Mouse (Mus musculus) CH12.LX (cell line): ENCODE results near the gene Nradd. TPM values are rescaled to one million over a fixed set of nuclear protein-coding genes. Genes with fewer than 3 reads are reported as not detected.

Experiments used
- DNase-seq: peaks from one replicate; pipeline ENCODE4 v3.0.0-alpha.2; 2013; ENCODE audit errors: extremely low read depth
- H3K27ac ChIP-seq: 2 replicates; pipeline ENCODE4 v1.5.1; 2012; ENCODE audit warnings: low read depth, mild to moderate bottlenecking, control low read depth, moderate library complexity; ENCODE audit not compliant: insufficient read depth
- H3K27me3 ChIP-seq: replicated peaks from 2 replicates; pipeline ENCODE3; 2012; ENCODE audit warnings: inconsistent platforms
- H3K36me3 ChIP-seq, 2 experiments: replicated peaks in 1 of 2; 2 replicates each; pipeline versions ENCODE3 to v1.6.1; 2012; ENCODE audit warnings: inconsistent platforms in 1 of 2, low read length in 1 of 2, mild to moderate bottlenecking in 1 of 2, mixed read lengths in 1 of 2, moderate library complexity in 1 of 2; ENCODE audit not compliant: control insufficient read depth in 1 of 2, insufficient read depth in 1 of 2
- H3K4me1 ChIP-seq, 2 experiments: 2 replicates each; pipeline ENCODE4 v1.6.1; 2012; ENCODE audit warnings: inconsistent platforms in 1 of 2, moderate library complexity in 1 of 2; ENCODE audit not compliant: insufficient read depth in 2 of 2, control insufficient read depth in 1 of 2
- H3K4me2 ChIP-seq: 2 replicates; pipeline ENCODE4 v1.6.1; 2012; ENCODE audit warnings: low read depth, mild to moderate bottlenecking, control low read depth; ENCODE audit not compliant: poor library complexity, insufficient read depth, severe bottlenecking
- H3K4me3 ChIP-seq, 3 experiments: fragments of 150-350 bp in 1 of 3; sonication (generic) in 1 of 3; replicated peaks in 1 of 3; 2 replicates each; pipeline versions ENCODE3 to v1.5.1; 2011 to 2012; ENCODE audit warnings: low read depth in 2 of 3, low read length in 2 of 3, mild to moderate bottlenecking in 2 of 3, moderate library complexity in 2 of 3, control low read depth in 1 of 3, improper control_type of control experiment in 1 of 3, inconsistent platforms in 1 of 3, mixed read lengths in 1 of 3; ENCODE audit not compliant: poor library complexity in 1 of 3
- H3K79me2 ChIP-seq: replicated peaks from 2 replicates; pipeline ENCODE4 v1.6.1; 2012; ENCODE audit warnings: mild to moderate bottlenecking, moderate library complexity; ENCODE audit not compliant: control insufficient read depth, poor library complexity, insufficient read depth, severe bottlenecking; ENCODE audit errors: extremely low read depth
- H3K9ac ChIP-seq: 2 replicates; pipeline ENCODE4 v1.6.1; 2012; ENCODE audit warnings: low read depth, mild to moderate bottlenecking, control low read depth, moderate library complexity; ENCODE audit not compliant: insufficient read depth
- H3K9me3 ChIP-seq: replicated peaks from 2 replicates; pipeline ENCODE3; 2012; ENCODE audit warnings: low read length, inconsistent platforms, mixed read lengths
- BHLHE40 ChIP-seq: IDR thresholded peaks from 2 replicates; pipeline ENCODE4 v1.6.1; 2011; ENCODE audit warnings: mild to moderate bottlenecking, low read depth, low read length, improper control_type of control experiment
- CHD1 ChIP-seq: IDR thresholded peaks from 2 replicates; pipeline ENCODE4 v1.6.1; 2012; ENCODE audit warnings: low read depth, low read length, improper control_type of control experiment, inconsistent platforms
- CHD2 ChIP-seq: IDR thresholded peaks from 2 replicates; pipeline ENCODE4 v1.6.1; 2011; ENCODE audit warnings: low read length, improper control_type of control experiment
- CTCF ChIP-seq, 2 experiments: IDR thresholded peaks in 1 of 2; conservative IDR thresholded peaks in 1 of 2; 2 replicates each; pipeline ENCODE4 v1.5.1; 2011 to 2012; ENCODE audit warnings: low read depth in 2 of 2, low read length in 2 of 2, improper control_type of control experiment in 1 of 2, inconsistent platforms in 1 of 2, mild to moderate bottlenecking in 1 of 2, moderate library complexity in 1 of 2
- ELF1 ChIP-seq: IDR thresholded peaks from 2 replicates; pipeline ENCODE4 v1.6.1; 2014; ENCODE audit warnings: low read depth, mild to moderate bottlenecking, inconsistent platforms, low read length, improper control_type of control experiment
- ETS1 ChIP-seq: conservative IDR thresholded peaks from 2 replicates; pipeline ENCODE4 v1.6.1; 2012; ENCODE audit warnings: low read depth, mild to moderate bottlenecking, inconsistent platforms, low read length, improper control_type of control experiment, moderate library complexity
- HCFC1 ChIP-seq: IDR thresholded peaks from 2 replicates; pipeline ENCODE4 v1.6.1; 2012; ENCODE audit warnings: low read depth, mild to moderate bottlenecking, inconsistent platforms, low read length, improper control_type of control experiment
- JUN ChIP-seq: IDR thresholded peaks from 2 replicates; pipeline ENCODE4 v1.6.1; 2011; ENCODE audit warnings: low read depth, mild to moderate bottlenecking, low read length, improper control_type of control experiment, moderate library complexity; ENCODE audit not compliant: insufficient read depth
- JUND ChIP-seq: conservative IDR thresholded peaks from 2 replicates; pipeline ENCODE4 v1.6.1; 2011; ENCODE audit warnings: low read depth, low read length, improper control_type of control experiment
- MAFK ChIP-seq: IDR thresholded peaks from 2 replicates; pipeline ENCODE4 v1.6.1; 2011; ENCODE audit warnings: low read length, improper control_type of control experiment; ENCODE audit not compliant: insufficient replicate concordance
- MEF2A ChIP-seq: IDR thresholded peaks from 2 replicates; pipeline ENCODE4 v1.6.1; 2014; ENCODE audit warnings: low read depth, mild to moderate bottlenecking, inconsistent platforms, low read length, improper control_type of control experiment, borderline replicate concordance
- MYC ChIP-seq: IDR thresholded peaks from 2 replicates; pipeline ENCODE4 v1.6.1; 2011; ENCODE audit warnings: low read depth, mild to moderate bottlenecking, improper control_type of control experiment, low read length
- PAX5 ChIP-seq: IDR thresholded peaks from 2 replicates; pipeline ENCODE4 v1.6.1; 2012; ENCODE audit warnings: low read length, inconsistent platforms, mixed read lengths
- POLR2A ChIP-seq: IDR thresholded peaks from 2 replicates; pipeline ENCODE4 v1.6.1; 2011; ENCODE audit warnings: low read depth, mild to moderate bottlenecking, improper control_type of control experiment, low read length
- POLR2AphosphoS2 ChIP-seq: IDR thresholded peaks from 2 replicates; pipeline ENCODE4 v1.6.1; 2011; ENCODE audit warnings: low read depth, low read length, improper control_type of control experiment
- SIN3A ChIP-seq: IDR thresholded peaks from 2 replicates; pipeline ENCODE4 v1.6.1; 2012; ENCODE audit warnings: low read length, improper control_type of control experiment, inconsistent platforms
- USF1 ChIP-seq: IDR thresholded peaks from 2 replicates; pipeline ENCODE4 v1.6.1; 2014; ENCODE audit warnings: low read depth, mild to moderate bottlenecking, inconsistent platforms, low read length, improper control_type of control experiment
- USF2 ChIP-seq: conservative IDR thresholded peaks from 2 replicates; pipeline ENCODE4 v1.6.1; 2011; ENCODE audit warnings: low read depth, low read length, improper control_type of control experiment
- ZKSCAN1 ChIP-seq: IDR thresholded peaks from 2 replicates; pipeline ENCODE4 v1.6.1; 2012; ENCODE audit warnings: low read depth, inconsistent platforms, low read length, improper control_type of control experiment, borderline replicate concordance
- ZMIZ1 ChIP-seq: IDR thresholded peaks from 2 replicates; pipeline ENCODE4 v1.6.1; 2012; ENCODE audit warnings: low read depth, mild to moderate bottlenecking, inconsistent platforms, low read length, improper control_type of control experiment
- dilution Hi-C: fragments of 300-500 bp; cut with MboI; formaldehyde crosslinking; loops from 2 replicates; pipeline ENCODE4 v1.14.3; 2020; ENCODE audit warnings: low sequenced_read_pairs; ENCODE audit not compliant: extremely low pct_unique_long_range_greater_than_20kb, extremely low pct_ligation_motif_present
- in situ Hi-C: fragments of 300-500 bp; cut with MboI; formaldehyde crosslinking; loops from 3 replicates; pipeline ENCODE4 v1.14.3; 2019; ENCODE audit warnings: low sequenced_read_pairs, low pct_ligation_motif_present, low pct_unique_long_range_greater_than_20kb, mixed read lengths
- polyA plus RNA-seq: library from polyadenylated mRNA; unstranded; fragments of >175 nt; gene quantifications from 2 replicates; pipeline ENCODE4 v1.2.1, GENCODE M21; 2012; ENCODE audit warnings: low read depth; ENCODE audit not compliant: insufficient read length
- total RNA-seq, 2 experiments: library from RNA; depleted of rRNA; stranded (reverse); fragments of 300-350 nt in 1 of 2; fragments of >200 nt in 1 of 2; gene quantifications; 2 replicates each; pipeline ENCODE4 v1.2.3; 2012 to 2014

Gene Nradd
- total and polyA plus RNA-seq, 3 experiments, result 8.9 to 18.4 (median 15.8) TPM

DNA sequence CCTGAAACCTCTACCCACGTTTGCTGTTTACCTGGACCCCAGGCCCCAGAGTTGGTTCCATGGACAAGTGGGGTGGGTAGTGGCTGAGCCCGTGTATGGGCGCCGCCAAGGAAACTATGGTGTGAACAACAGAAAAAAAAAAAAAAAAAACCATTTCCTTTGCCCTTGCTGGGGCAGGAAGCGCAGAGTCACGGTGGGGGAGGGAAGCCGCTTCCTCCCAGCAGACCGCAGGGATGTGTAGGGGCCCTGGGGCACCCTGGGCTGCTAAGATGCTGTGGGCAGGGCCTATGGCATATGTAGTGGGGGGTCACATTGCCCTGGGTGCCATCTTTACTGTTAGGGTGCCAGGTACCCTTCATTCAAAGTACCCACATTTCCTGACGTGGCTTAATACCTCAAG, 21.0 kb upstream of the Nradd start (continued):
- TF ChIP-seq PAX5, result no peak
- TF ChIP-seq BHLHE40, result 0 out of 2 replicates have a peak, but pooled peaks have one; percentile 14
- peak; percentile 74; the same call in 1 of the 2 replicates for TF ChIP-seq CHD2
- no peak for TF ChIP-seq USF2
- TF ChIP-seq CTCF (conservative IDR thresholded peaks at IDR 0.05 in 1 of 2, IDR thresholded peaks at IDR 0.05 in 1 of 2; ENCODE audit: low read depth in 2 of 2, low read length in 2 of 2), result no peak
- TF ChIP-seq MYC, result 0 out of 2 replicates have a peak, but pooled peaks have one; percentile 13
- no peak for TF ChIP-seq JUND
- TF ChIP-seq POLR2A, result peak; percentile 33; the same call in 1 of the 2 replicates
- TF ChIP-seq ETS1, result peak; percentile 26; the same call in 1 of the 2 replicates
- TF ChIP-seq CHD1, result no peak
- no peak for TF ChIP-seq ZKSCAN1
- TF ChIP-seq SIN3A, result peak; percentile 45; the same call in 1 of the 2 replicates
- TF ChIP-seq HCFC1, result peak; percentile 56

DNA sequence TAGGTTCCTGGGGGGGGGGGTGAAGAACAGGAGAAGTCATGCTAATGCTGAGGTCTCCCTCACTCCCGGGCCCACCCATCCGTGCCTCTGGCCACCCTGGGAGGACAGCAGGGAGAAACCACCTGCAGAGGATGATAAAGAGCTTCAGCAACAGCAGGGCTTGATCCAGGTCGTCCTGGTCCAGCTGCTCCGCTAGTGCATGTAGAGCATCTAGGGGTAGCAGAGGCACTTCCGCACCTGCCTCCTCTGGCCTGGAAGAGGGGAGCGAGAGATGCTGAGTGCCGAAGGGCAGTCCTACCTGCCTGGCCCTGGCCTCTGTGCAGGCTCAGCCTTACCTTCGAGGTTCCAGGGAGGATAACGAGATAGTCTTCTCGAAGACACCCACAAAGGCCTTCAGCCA, 20.0 kb upstream of the Nradd start:
- no peak for DNase-seq
- Histone ChIP-seq H3K4me2 (no peak overlapping the region), H3K36me3 (peaks cover 15 to 57% of the 10 kb centered on the region in 2 experiments), H3K9ac (no peak overlapping the region), H3K4me1 (peaks cover 25 to 66% of the 10 kb centered on the region in 2 experiments)
- in situ Hi-C loops, result loop anchor here (5.0 kb wide), 1 partner anchor 68 kb away; no protein-coding TSS in a partner anchor
- TF ChIP-seq USF2 (no peak), CTCF (conservative IDR thresholded peaks at IDR 0.05 in 1 of 2, IDR thresholded peaks at IDR 0.05 in 1 of 2; ENCODE audit: low read depth in 2 of 2, low read length in 2 of 2) (no peak), MAFK (no peak), PAX5 (no peak), POLR2AphosphoS2 (no peak), SIN3A (no peak), USF1 (no peak), ZMIZ1 (no peak), CHD2 (no peak), ELF1 (no peak), JUND (no peak), MEF2A (no peak), JUN (no peak)
- TF ChIP-seq, all 38 proteins: peak for 0
- H3K27me3 ChIP-seq, result no peaks in the 10 kb centered on the region
- no peaks in the 10 kb centered on the region for H3K9me3 ChIP-seq
- dilution Hi-C loops, result no loop called here
- H3K4me3 ChIP-seq, result peak overlapping the region in 1 of 3 experiments; percentile 54
- no peak overlapping the region for H3K27ac ChIP-seq
- H3K79me2 ChIP-seq, result no peaks in the 10 kb centered on the region
